Mouse (Mus musculus): ENCODE results near the gene Slc35f2. TPM values are rescaled to one million over a fixed set of nuclear protein-coding genes. Genes with fewer than 3 reads are reported as not detected.
A peak's percentile ranks its signal among the peaks of the same experiment; 100 is the strongest.

Gene Slc35f2
- total RNA-seq, 2 experiments from 2014 or later, result 1.5 to 2.3 TPM

DNA sequence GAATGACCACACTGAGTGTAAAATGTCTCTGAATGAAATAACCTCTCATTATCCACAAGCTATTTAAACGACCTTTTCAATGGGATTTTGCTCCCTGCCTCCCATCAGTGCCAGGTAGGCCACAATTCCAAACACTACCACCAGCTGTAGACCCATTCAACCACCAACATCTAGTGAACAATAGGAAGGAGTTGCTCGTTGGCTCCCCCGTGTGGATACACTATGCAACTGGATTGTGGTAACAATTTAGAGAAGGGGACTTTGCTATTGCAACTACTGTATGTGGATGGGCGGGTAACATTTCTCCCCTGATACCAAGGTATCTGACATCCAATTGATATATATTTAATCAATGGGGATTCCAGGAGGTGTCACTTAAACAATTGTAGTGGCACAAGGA is 47.4 kb downstream of the Slc35f2 start:
- peak; percentile 93 for ATAC-seq (replicated peaks; ENCODE audit: poor library complexity)

GRCm38 (mm10) chr9:53825318-53825717 is 54.0 kb downstream of the Slc35f2 start:
- ATAC-seq (replicated peaks; ENCODE audit: poor library complexity), result peak; percentile 63

DNA sequence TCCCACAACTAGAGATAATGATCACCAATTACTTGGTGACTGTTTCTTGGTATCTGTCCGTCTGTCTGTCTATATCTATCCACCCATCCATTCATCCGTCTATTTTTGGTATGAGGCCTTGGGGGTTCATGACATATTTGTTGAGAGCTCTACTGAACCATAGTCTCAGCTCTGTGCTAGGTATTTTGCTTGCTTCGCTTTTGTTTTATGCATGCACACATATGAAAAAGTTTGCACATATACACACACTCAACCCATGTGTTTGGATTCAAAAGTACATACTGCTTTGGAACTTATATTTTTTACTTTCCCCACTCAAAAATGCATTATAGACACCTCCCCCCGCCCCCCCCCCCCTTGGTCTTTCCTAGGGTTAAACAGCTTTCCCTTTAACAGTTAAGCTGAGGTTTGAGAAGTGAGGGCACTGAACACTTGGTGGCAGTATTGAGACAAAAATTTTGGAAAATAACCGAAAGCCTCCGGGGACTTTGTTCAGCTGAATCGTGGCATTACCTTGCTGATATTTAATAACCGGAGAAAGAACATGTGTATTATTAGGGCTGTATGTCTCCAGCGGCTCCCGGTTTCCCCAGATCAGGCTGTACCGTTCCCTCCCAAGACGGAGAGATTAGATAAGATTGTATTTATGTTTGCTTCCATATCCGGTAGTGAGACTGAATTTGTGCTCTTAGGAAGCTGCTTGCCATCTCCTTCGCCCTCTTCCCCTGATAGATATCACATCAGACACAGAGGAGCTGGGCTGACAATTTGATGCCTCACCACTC is 57.9 kb downstream of the Slc35f2 start:
- peak; percentile 71 for ATAC-seq (replicated peaks; ENCODE audit: poor library complexity)

GRCm38 (mm10) chr9:53829866-53830209 is 58.5 kb downstream of the Slc35f2 start:
- no peak for ATAC-seq (replicated peaks; ENCODE audit: poor library complexity)

DNA sequence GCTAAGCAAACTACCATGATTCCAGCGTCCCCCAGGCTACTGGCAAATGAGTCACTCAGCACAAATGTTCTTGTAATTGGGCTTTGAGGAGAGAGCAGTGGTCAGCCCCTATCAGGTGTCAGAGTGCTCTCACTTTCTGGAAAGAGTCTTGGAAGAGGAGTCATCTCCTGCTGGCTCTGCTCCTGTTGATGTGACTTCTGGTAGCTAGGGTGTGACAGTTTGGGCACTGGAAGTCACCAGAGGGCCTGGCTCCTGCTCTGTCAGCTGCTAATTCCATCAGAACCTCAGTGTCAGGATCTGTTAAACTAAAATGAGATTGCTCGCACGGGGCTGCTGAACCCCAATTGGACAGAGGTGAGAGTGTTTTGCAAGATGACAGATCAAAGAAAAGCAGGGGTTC is 63.7 kb downstream of the Slc35f2 start:
- no peak for ATAC-seq (replicated peaks; ENCODE audit: poor library complexity)

DNA sequence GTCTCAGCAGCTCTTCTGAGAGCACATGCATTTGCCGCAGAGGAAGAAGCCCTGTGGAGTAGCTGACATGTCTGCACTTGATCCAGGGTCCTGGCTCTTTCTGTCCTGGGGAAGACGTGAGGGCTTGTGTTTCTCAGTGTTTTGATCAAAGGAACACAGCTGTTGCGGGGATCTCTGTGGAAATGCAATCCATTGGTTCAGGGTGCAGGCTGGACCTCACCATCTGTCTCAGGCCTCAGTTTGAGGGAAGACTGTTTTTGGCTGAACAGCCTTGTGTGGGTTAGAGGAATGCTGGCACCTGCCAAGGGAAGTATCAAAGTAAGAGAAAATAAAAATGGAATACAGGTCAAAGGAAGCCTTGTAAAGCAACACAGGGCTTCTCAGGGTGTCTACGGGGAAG is 64.6 kb downstream of the Slc35f2 start:
- ATAC-seq (replicated peaks; ENCODE audit: poor library complexity), result no peak

DNA sequence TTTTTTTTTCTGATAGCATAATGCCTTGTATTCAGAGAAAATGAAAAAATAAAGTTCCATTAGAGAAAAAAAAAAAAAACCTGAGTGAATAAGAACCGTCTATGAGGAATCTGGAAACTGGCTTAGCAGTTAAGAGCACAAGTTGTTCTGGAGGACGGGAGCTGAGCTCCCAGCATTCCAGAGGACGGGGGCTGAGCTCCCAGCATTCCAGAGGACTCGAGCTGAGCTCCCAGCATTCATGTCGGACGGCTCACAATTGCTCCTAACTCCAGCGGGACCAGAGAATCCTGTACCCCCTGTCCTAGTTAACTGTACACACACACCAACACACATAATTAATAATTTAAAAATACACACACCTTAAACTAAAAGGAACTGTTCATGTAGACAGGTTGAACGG is 67.5 kb downstream of the Slc35f2 start:
- ATAC-seq (replicated peaks; ENCODE audit: poor library complexity), result no peak

GRCm38 (mm10) chr9:53848548-53848947 is 77.2 kb downstream of the Slc35f2 start:
- ATAC-seq (replicated peaks; ENCODE audit: poor library complexity), result no peak

DNA sequence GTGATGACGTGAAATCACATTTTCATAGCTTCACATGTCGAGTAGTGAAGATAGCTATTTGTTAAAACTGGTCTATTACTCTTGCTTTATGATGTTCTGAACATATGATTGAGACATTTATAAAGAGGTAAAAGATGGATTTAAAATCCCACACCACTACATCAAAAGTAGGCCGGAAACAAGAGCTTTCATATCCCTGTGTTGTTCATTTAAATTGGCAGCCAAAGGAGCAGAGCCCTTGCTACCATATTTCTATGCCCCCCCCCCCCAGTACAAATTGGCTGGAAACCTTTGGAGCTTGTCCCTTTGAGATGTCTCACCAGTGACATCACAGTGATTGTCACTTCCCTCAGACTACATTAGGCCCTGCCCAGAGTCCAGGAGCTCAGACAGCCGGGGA is 78.5 kb downstream of the Slc35f2 start, which contains the start of gene Sln:
Gene Sln, plus strand, starts transcription at position 301 of the 400 bp plus-strand sequence.
- no peak for ATAC-seq (replicated peaks; ENCODE audit: poor library complexity)

DNA sequence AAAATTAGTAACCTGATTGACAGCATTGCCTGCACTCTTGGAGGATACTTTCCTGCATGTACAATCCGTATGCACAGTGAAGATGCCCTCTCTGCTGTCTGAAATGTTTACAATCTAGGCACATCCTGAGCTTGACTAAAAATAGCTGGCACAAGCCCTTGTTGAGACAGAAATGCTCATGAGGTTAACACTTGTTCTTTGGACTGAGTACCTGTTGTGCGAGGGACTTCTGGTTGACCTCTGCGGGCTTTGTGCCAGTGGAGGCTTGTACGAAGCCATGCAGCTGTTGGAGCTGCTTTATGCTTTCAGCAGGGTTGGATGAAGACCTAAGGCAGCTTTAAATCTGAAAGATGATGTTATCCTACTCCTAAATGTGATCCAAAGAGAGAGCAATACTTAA is 80.8 kb downstream of the Slc35f2 start:
- no peak for ATAC-seq (replicated peaks; ENCODE audit: poor library complexity)

DNA sequence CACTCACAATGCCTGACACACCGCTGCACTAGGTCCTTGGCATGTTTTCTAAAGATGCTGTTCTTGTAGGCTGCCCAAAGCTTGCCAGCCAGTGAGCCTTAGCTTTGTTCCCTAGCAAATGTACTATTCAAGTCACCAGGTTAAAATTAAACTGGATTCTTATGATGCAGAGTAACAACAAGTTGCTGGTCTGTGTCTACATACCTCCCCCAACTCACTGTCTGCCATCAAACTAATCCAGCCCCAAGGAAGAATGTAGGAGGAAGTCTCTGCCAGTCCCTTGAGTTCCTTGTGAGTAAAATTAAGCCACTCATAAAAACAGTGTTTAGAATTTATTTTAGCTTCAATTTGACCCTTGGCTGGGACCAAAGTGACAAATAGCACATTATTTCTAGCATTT is 82.3 kb downstream of the Slc35f2 start:
- no peak for ATAC-seq (replicated peaks; ENCODE audit: poor library complexity)

GRCm38 (mm10) chr9:53854525-53854924 is 83.2 kb downstream of the Slc35f2 start:
- no peak for ATAC-seq (replicated peaks; ENCODE audit: poor library complexity)

- no peak for ATAC-seq (replicated peaks; ENCODE audit: poor library complexity)
Measured at GRCm38 (mm10) chr9:53857864-53858263, 86.5 kb downstream of the Slc35f2 start.

Other genes with a start within 250 kb of the Slc35f2 start
- gene Atm, start 234.8 kb upstream of the Slc35f2 start, total RNA-seq (2015), result 32.2 and 42.4 TPM in 2 replicates
- gene Atm, start 234.8 kb upstream of the Slc35f2 start, total RNA-seq (2017), result 33.6 and 54.9 TPM in 2 replicates
- gene Npat, start 234.5 kb upstream of the Slc35f2 start, total RNA-seq (2015), result 35.7 and 36.8 TPM in 2 replicates
- gene Npat, start 234.5 kb upstream of the Slc35f2 start, total RNA-seq (2017), result 19.7 and 24.9 TPM in 2 replicates
- gene Acat1, start 161.2 kb upstream of the Slc35f2 start, total RNA-seq (2015), result 83.7 and 109 TPM in 2 replicates
- 64.5 and 64.7 TPM in 2 replicates for gene Acat1, start 161.2 kb upstream of the Slc35f2 start, total RNA-seq (2017)
- gene Cul5, start 101.5 kb upstream of the Slc35f2 start, total RNA-seq (2015), result 26.4 and 28.2 TPM in 2 replicates
- 48.9 and 55.3 TPM in 2 replicates for gene Cul5, start 101.5 kb upstream of the Slc35f2 start, total RNA-seq (2017)
- 0.64 TPM in 1 of 2 replicates, not detected in the other for gene Rab39, start 65.3 kb upstream of the Slc35f2 start, total RNA-seq (2015)
- 0.17 and 0.21 TPM in 2 replicates for gene Rab39, start 65.3 kb upstream of the Slc35f2 start, total RNA-seq (2017)
- not detected in 2 replicates for gene Sln, start 78.6 kb downstream of the Slc35f2 start, total RNA-seq (2015)
- not detected in 2 replicates for gene Sln, start 78.6 kb downstream of the Slc35f2 start, total RNA-seq (2017)
- not detected in 2 replicates for gene Elmod1, start 203.8 kb downstream of the Slc35f2 start, total RNA-seq (2015)
- gene Elmod1, start 203.8 kb downstream of the Slc35f2 start, total RNA-seq (2017), result not detected in 2 replicates